Mouse (Mus musculus) cerebellum, adult 2 months (tissue): ENCODE data around the gene Cers3.

Experiments used
- CTCF ChIP-seq: fragments of 200-500 bp; IDR thresholded peaks from 2 replicates; pipeline ENCODE4 v1.5.1; 2011; ENCODE audit warnings: low read depth, mild to moderate bottlenecking, control low read depth, low read length, moderate library complexity, borderline replicate concordance; ENCODE audit not compliant: insufficient read depth
- POLR2A ChIP-seq: fragments of 200-500 bp; IDR thresholded peaks from 2 replicates; pipeline ENCODE4 v1.6.1; 2011; ENCODE audit warnings: low read length, control low read depth, borderline replicate concordance; ENCODE audit not compliant: insufficient read depth

DNA sequence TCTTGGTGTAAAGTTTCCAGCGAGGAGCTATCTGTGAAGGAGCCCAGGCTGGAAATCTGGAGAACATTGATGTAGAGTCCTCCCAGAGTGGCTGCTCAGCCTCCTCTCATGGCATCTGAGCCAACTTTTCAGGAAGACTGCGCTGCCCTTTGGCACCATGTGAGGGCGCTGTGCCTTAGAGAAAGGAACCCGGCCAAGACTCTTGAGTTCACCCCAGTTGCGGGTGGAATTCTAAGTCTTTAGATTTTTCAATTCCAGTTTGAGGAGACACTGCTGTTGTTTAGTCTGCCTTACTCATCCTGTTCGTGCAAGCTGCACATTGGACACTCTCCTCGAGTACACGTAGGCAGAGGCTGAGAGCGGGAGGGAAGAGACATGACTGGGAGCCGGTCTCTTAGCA lies 98.7 kb downstream of the Cers3 start:
- TF ChIP-seq CTCF (peak; percentile 53; the same call in 1 of the 2 replicates), POLR2A (no peak)
